Mouse (Mus musculus): ENCODE measurements around the gene Nos1. TPM values are rescaled to one million over a fixed set of nuclear protein-coding genes. Genes with fewer than 3 reads are reported as not detected.

The Nos1 gene
- polyA plus RNA-seq, 2 experiments, result under 0.01 TPM; not detected in 1

GRCm38 (mm10) chr5:117949393-117949792 lies 168.6 kb downstream of the Nos1 start:
- WGBS (ENCODE audit: insufficient replicate concordance), result 62% methylated on average over 10 of the region's 10 CpGs

GRCm38 (mm10) chr5:117953893-117954292 lies 173.1 kb downstream of the Nos1 start:
- H3K27me3 ChIP-seq (ENCODE audit: control insufficient read depth, insufficient read depth, low read length), result no peaks in the 10 kb centered on the region
- 44% methylated on average over 12 of the region's 12 CpGs for WGBS (ENCODE audit: insufficient replicate concordance)

More at GRCm38 (mm10) chr5:117949393-117949792, 168.6 kb downstream of the Nos1 start:
- no peak for ATAC-seq (ENCODE audit: insufficient read depth)
- no peak for DNase-seq (ENCODE audit: low read depth in 3 of 3, low spot score in 3 of 3)
- TF ChIP-seq EP300 (IDR thresholded peaks at IDR 0.05; ENCODE audit: low read depth) (no peak), CTCF (IDR thresholded peaks at IDR 0.05; ENCODE audit: low read depth) (no peak)
- Histone ChIP-seq H3K4me3 (ENCODE audit: insufficient read depth in 1 of 2, low read depth in 2 of 2, low read length in 2 of 2) (no peak overlapping the region), H3K27ac (no peak overlapping the region), H3K4me2 (ENCODE audit: low read depth) (no peak overlapping the region), H3K9me3 (ENCODE audit: control insufficient read depth, low read length) (no peaks in the 10 kb centered on the region), H3K27me3 (ENCODE audit: control insufficient read depth, insufficient read depth, low read length) (no peaks in the 10 kb centered on the region), H3K9ac (replicated peaks) (no peak overlapping the region), H3K36me3 (replicated peaks; ENCODE audit: control insufficient read depth, insufficient read depth, low read depth) (no peaks in the 10 kb centered on the region), H3K4me1 (replicated peaks; ENCODE audit: control insufficient read depth in 2 of 2, insufficient read depth in 2 of 2, low read length in 1 of 2) (no peaks in the 10 kb centered on the region)

GRCm38 (mm10) chr5:117954429-117954828 lies 173.6 kb downstream of the Nos1 start:
- H3K27me3 ChIP-seq (ENCODE audit: control insufficient read depth, insufficient read depth, low read length), result no peaks in the 10 kb centered on the region
- H3K4me2 ChIP-seq (ENCODE audit: low read depth), result no peak overlapping the region

More at GRCm38 (mm10) chr5:117953893-117954292, 173.1 kb downstream of the Nos1 start:
- TF ChIP-seq CTCF (IDR thresholded peaks at IDR 0.05; ENCODE audit: low read depth) (no peak), EP300 (IDR thresholded peaks at IDR 0.05; ENCODE audit: low read depth) (no peak)
- H3K4me2 ChIP-seq (ENCODE audit: low read depth), result no peak overlapping the region
- DNase-seq (ENCODE audit: low read depth in 3 of 3, low spot score in 3 of 3) (no peak), ATAC-seq (ENCODE audit: insufficient read depth) (no peak)
- H3K9ac ChIP-seq (replicated peaks), result no peak overlapping the region
- no peak overlapping the region for H3K27ac ChIP-seq
- no peaks in the 10 kb centered on the region for H3K9me3 ChIP-seq (ENCODE audit: control insufficient read depth, low read length)
- no peak overlapping the region for H3K4me3 ChIP-seq (ENCODE audit: insufficient read depth in 1 of 2, low read depth in 2 of 2, low read length in 2 of 2)
- no peaks in the 10 kb centered on the region for H3K36me3 ChIP-seq (replicated peaks; ENCODE audit: control insufficient read depth, insufficient read depth, low read depth)
- no peaks in the 10 kb centered on the region; a peak in 1 of 4 replicates for H3K4me1 ChIP-seq (replicated peaks; ENCODE audit: control insufficient read depth in 2 of 2, insufficient read depth in 2 of 2, low read length in 1 of 2)

GRCm38 (mm10) chr5:117955675-117956420 lies 175.0 kb downstream of the Nos1 start:
- H3K4me2 ChIP-seq (ENCODE audit: low read depth), result no peak overlapping the region
- DNase-seq (ENCODE audit: low read depth in 3 of 3, low spot score in 3 of 3), result no peak
- H3K4me1 ChIP-seq (replicated peaks; ENCODE audit: control insufficient read depth in 2 of 2, insufficient read depth in 2 of 2, low read length in 1 of 2), result no peaks in the 10 kb centered on the region; a peak in 1 of 4 replicates
- no peaks in the 10 kb centered on the region for H3K9me3 ChIP-seq (ENCODE audit: control insufficient read depth, low read length)
- no peak for TF ChIP-seq EP300 (IDR thresholded peaks at IDR 0.05; ENCODE audit: low read depth)
- peak; percentile 62 for TF ChIP-seq CTCF (IDR thresholded peaks at IDR 0.05; ENCODE audit: low read depth)
- no peak for ATAC-seq (ENCODE audit: insufficient read depth)
- H3K27ac ChIP-seq, result no peak overlapping the region
- WGBS (ENCODE audit: insufficient replicate concordance), result 16% methylated on average over 10 of the region's 10 CpGs
- H3K4me3 ChIP-seq (ENCODE audit: insufficient read depth in 1 of 2, low read depth in 2 of 2, low read length in 2 of 2), result no peak overlapping the region
- H3K27me3 ChIP-seq (ENCODE audit: control insufficient read depth, insufficient read depth, low read length), result no peaks in the 10 kb centered on the region
- no peaks in the 10 kb centered on the region for H3K36me3 ChIP-seq (replicated peaks; ENCODE audit: control insufficient read depth, insufficient read depth, low read depth)
- H3K9ac ChIP-seq (replicated peaks), result no peak overlapping the region

More at GRCm38 (mm10) chr5:117954429-117954828, 173.6 kb downstream of the Nos1 start:
- WGBS (ENCODE audit: insufficient replicate concordance), result 54% methylated on average over 1 of the region's 1 CpGs
- Histone ChIP-seq H3K36me3 (replicated peaks; ENCODE audit: control insufficient read depth, insufficient read depth, low read depth) (no peaks in the 10 kb centered on the region), H3K4me3 (ENCODE audit: insufficient read depth in 1 of 2, low read depth in 2 of 2, low read length in 2 of 2) (no peak overlapping the region), H3K27ac (no peak overlapping the region), H3K9me3 (ENCODE audit: control insufficient read depth, low read length) (no peaks in the 10 kb centered on the region), H3K4me1 (replicated peaks; ENCODE audit: control insufficient read depth in 2 of 2, insufficient read depth in 2 of 2, low read length in 1 of 2) (no peaks in the 10 kb centered on the region; a peak in 1 of 4 replicates), H3K9ac (replicated peaks) (no peak overlapping the region)
- DNase-seq (ENCODE audit: low read depth in 3 of 3, low spot score in 3 of 3), result no peak
- TF ChIP-seq EP300 (IDR thresholded peaks at IDR 0.05; ENCODE audit: low read depth) (no peak), CTCF (IDR thresholded peaks at IDR 0.05; ENCODE audit: low read depth) (no peak)
- ATAC-seq (ENCODE audit: insufficient read depth), result no peak

DNA sequence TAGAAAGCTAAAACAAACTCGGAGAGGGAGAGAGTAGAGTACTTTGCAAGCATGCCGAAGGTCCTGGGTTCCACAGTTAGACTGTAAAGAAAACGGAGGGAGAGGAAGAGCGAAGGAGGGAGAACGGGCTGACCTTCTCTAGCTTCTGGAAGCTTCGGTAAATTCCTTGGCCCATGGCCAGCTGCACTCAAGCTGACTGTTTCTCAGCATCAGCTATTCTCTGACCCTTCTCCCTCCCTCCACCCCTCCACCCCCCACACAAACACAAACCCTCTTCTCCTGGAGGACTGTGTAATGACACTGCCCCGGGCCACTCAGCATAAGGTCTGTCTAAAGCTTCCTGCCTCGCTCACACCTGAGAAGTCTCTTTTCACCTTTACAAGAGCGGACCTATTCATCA lies 183.9 kb downstream of the Nos1 start:
- Histone ChIP-seq H3K4me3 (ENCODE audit: insufficient read depth in 1 of 2, low read depth in 2 of 2, low read length in 2 of 2) (no peak overlapping the region), H3K4me1 (replicated peaks; ENCODE audit: control insufficient read depth in 2 of 2, insufficient read depth in 2 of 2, low read length in 1 of 2) (peaks cover 0 to 5% of the 10 kb centered on the region in 2 experiments; a peak in 2 of 4 replicates), H3K9ac (replicated peaks) (no peak overlapping the region), H3K27me3 (ENCODE audit: control insufficient read depth, insufficient read depth, low read length) (no peaks in the 10 kb centered on the region), H3K4me2 (ENCODE audit: low read depth) (no peak overlapping the region), H3K36me3 (replicated peaks; ENCODE audit: control insufficient read depth, insufficient read depth, low read depth) (no peaks in the 10 kb centered on the region), H3K9me3 (ENCODE audit: control insufficient read depth, low read length) (no peaks in the 10 kb centered on the region), H3K27ac (no peak overlapping the region)
- WGBS (ENCODE audit: insufficient replicate concordance), result 46% methylated on average over 9 of the region's 9 CpGs
- ATAC-seq (ENCODE audit: insufficient read depth) (no peak), DNase-seq (ENCODE audit: low read depth in 3 of 3, low spot score in 3 of 3) (no peak)
- TF ChIP-seq CTCF (IDR thresholded peaks at IDR 0.05; ENCODE audit: low read depth) (no peak), EP300 (IDR thresholded peaks at IDR 0.05; ENCODE audit: low read depth) (no peak)
